Mouse (Mus musculus): ENCODE measurements around the gene A630001G21Rik.

GRCm38 (mm10) chr1:85719049-85719448 lies 59.4 kb downstream of the A630001G21Rik start:
- no peak for TF ChIP-seq CTCF (IDR thresholded peaks at IDR 0.05)
- no peak for TF ChIP-seq EP300 (IDR thresholded peaks at IDR 0.05)

All from lung, postnatal 0 days (tissue).